Mouse (Mus musculus): Measurements from ENCODE around the gene Tekt4.
A peak's percentile ranks its signal among the peaks of the same experiment; 100 is the strongest.

The Tekt4 gene

DNA sequence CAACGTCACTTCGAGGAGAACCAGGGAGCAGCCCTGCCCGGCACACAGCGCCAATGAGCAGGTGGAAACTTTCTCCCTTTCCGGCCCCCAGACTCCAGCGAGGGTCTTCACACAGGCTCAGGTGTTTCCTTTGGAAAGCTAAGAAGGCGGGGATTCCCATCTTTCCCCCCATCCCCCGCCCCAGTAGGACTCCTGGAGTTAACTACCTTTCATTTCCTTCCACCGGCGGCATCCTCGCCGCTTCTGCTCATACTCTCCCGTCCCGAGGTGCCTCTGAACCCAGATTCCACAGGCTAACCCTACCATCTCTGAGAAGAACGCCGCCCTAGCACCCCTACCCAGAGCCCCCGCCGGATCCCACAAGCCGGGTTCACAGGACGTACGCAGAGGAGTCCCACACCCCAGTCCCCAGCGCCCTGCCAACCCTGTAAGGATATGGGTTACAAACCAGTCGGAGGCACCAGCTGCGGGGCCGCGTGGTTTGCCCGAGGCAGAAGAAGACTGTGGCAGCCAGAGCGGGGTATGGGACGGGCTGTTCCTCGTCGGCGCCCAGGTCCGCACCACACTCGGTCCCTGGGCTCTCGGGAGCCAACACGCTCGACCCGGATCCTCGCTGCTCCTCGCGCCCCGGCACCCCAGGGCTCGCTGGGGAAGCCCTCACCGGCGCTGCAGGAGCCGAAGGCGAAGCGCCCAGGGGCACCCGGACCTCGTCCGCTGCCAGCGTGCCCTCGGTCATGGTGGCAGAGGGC, 21.8 kb upstream of the Tekt4 start:
- DNase-seq (ENCODE audit: low spot score): no peak

DNA sequence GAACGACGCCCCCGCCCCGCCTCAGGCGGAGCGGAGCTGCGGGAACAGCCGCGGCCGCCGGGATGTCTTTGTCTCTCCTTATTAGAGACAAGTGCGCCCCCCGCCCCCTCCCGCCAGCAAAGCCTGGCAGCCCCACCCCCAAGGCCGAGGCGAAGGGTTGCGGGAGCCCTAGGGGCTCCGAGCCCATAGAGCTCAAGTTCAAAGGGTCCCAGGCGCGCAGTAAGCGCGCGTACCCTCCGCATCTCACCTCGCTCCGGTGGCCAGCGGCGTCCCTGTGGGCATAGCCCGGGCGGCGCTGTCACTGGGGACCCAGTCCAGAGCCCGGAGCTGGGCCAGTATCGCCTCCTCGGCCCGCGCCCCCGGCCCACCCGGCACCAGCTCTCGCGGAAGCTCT, 21.2 kb upstream of the Tekt4 start:
- no peak for DNase-seq (ENCODE audit: low spot score)

DNA sequence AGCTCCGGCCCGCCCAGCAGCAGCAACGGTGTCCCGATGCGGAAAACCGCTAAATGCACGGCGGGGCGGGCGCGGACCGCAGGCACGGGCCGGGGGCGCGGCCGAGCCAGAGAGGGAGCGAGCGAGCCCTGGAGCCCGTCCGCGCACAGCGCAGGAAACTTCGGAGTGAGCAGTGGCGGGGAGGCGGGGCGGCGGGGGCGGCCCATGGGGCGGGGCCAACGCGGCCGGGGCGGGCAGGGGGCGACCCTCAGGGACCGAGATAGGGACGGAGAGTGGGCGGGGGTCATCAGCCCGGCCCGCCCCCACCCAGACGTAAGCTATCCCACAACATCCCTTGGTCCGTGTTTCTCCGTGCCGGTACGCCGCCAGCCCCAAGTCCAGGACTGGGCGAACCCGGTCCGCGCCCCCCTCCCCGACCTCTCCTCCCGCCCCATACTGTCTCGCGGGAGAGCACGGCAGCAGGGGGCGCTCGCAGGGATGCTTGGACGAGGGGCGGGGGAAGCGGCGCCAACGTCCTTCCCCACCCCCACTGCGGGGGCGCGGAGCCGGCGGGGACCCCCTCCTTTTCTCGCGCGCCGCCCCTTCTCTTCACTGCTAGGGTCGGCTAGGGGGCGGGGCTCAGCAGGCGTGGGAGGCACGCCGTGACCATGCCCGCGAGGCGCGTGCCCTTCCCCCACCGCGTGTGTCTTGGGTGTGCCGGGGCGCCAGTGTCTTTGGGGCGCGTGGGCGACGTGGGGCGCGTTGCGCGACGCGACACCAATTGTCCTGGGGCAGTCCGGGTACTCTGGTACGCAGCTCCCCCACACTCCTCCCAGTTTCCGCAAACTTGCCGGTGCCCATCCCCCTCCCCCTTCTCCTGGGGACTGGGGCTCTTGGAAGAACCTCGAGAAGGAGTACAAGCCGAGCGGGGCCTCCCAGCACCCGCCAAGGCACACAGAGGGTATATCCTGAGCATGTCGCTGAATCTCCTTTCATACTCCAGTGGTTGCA, 20.5 kb upstream of the Tekt4 start, which contains the start of gene Cacna1h:
TSS of gene Cacna1h (minus strand) at position 167 of the 990 bp plus-strand sequence.
- no peak for DNase-seq (ENCODE audit: low spot score)

DNA sequence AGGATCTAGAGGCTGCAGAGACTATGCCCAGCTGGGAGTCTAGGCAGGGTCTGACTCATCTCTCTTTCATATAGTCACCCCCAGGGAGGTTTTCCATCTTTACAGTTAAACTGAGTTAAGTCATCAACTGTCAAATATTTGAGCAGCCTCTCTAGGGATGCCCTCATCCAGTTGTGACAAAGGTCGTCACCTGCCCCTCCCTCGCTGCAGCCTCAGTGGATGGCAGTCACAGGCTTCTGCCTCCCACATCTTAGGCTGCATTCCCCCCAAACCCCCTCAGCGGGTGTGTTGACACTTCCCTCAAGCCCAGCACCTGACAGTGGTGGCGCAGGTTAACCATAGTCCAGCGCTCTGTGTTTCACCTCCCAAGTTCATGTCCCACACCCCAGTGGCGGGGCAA, 13.0 kb upstream of the Tekt4 start:
- no peak for DNase-seq (ENCODE audit: low spot score)

DNA sequence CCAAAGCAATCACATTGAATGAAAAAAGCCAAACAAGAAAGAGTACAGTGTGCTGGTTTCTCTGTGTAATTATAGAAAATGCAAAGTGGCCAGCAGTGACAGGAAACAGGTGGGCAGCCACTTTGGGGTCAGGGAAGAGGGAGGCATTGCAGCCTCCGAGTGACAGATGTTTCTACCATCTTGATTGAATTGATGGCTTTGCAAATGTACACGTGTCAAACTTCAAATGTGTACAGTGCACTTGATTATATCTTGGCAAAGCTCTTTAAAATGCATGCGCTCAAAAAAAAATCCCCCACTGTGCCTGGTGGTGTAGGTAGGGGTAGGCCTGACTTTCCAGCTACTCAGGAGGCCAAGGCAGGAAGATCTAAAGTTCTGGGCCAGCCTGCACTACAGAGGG, 11.5 kb upstream of the Tekt4 start:
- DNase-seq (ENCODE audit: low spot score): no peak

DNA sequence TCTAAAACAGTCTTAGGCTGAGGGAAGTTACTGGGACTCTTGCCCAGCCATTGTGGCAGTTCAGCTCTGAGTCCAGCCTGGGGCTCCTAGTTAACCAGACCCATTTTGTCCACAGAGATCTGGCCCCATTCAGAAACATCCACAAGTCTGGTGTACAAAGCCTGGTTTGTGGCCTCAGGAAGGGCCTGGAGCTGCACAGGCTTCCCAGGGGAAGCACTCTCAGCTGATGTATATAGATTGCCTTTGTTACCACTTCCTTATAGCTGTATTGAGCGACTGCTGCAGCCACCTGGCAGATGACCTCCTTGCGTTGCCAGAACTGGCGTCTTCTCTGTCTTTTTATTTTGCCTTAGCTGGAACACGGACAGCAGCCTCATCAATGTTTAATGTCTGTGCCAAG, 9.3 kb upstream of the Tekt4 start:
- no peak for DNase-seq (ENCODE audit: low spot score)

DNA sequence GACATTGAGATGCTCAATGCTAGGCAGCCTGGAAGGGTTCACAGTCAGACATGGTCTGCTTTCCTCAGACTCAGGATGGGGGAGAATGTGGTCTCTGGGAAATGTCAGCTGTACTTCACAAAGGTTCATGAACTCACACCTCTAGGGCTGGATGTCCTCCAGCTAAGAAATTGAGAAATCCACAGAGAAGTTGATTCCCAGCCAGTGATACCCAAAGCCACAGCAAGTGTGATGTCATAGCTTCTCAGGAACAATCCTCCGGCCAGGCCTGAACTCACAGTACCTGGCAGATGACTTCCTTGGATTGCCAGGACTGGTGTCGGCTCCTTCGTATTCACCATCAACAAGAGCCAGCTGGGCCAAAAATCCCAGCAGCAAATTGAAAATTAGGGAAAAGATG, 8.6 kb upstream of the Tekt4 start:
- no peak for DNase-seq (ENCODE audit: low spot score)

DNA sequence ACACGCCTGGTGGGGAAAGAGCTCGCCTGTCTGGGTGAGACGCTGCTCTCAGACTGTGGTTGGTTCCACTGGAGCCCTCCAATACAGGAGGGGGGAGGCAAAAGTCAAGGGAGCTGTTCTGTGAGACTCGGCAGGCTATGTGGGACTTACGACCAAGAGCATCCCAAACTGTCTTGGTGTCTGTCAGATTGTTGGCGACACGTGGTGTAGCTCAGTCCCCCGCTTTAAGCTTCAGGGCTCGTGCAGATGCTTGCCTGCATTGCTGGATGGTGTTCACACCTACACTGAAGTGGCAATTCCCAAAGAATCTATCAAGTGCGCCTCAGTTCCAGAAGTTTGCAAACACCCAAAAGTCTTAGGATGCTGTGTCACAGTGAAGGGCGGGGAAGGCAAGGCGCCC, 6.5 kb upstream of the Tekt4 start:
- DNase-seq (ENCODE audit: low spot score): no peak

DNA sequence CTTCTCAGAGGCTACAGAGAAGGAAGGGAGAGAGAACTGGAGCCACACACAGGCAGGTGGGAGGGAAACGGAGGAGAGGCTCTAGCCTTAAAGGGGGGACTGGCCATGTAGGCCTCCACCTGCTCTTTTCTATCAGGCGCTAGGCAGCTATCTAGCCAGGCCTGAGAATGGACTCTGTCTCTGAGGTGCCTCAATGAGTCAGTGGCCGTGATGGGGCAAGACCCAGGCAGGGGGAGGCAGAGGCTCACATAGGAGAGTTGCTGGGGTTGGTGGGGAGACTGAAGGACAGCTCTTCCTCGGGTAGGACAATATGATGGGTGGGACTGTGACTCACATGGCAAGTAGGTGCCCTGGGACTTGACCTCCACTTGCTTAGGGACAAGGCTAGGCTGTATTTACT, 4.1 kb upstream of the Tekt4 start:
- no peak for DNase-seq (ENCODE audit: low spot score)

DNA sequence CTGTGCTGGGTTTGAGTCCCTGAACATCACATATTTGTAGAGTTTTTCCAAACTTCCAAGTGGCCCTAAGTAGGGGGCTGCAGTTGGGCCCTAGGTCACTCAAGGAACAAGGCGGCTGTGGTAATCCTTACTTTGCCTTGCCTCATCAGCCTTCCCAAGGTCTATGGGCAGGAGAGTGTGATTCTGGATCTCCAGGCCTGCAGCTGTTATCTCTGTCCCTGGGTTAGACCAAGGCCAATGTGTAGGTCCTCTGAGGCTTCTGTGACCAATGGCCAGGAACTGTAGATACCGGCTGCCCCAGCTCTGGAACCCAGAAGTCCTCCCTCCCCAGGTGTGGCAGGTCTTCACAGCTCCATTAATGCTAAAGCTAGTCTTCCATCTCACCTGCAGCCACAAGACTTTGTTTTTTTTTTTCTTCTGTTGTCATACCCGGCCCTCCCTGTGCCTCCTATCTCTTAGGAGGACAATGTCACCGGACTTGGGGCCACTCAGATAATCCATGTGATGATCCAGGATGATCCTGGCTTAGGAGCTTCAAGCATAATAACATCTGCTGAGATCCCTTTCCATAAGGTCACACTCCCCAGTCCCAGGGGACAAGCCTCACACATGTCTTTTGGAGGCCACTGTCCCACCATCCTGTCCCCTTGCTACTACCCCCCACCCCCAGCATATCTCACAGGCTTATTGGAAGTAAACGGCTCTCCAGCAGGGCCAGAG, 2.0 kb upstream of the Tekt4 start:
- DNase-seq (ENCODE audit: low spot score): no peak

DNA sequence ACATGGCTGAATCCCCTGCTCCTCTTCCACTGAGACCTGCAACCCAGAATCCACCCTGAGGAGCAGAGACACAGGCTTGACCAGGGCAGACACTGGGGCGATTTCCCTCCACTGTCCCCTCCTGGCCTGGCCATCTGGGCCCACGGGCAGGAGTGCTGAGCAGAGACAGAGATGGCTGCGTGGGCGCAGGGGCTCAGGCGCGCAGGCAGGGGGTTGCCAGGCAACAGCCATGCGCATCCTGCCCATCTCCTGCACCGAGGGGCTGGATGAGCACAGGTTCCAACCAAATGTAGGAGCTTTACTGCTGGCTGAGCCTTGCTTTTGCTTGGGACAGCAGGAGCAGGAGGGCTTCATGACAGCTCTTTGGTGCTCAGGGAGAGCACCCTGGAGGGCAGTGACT, 2.1 kb downstream of the Tekt4 start:
- DNase-seq (ENCODE audit: low spot score): no peak

DNA sequence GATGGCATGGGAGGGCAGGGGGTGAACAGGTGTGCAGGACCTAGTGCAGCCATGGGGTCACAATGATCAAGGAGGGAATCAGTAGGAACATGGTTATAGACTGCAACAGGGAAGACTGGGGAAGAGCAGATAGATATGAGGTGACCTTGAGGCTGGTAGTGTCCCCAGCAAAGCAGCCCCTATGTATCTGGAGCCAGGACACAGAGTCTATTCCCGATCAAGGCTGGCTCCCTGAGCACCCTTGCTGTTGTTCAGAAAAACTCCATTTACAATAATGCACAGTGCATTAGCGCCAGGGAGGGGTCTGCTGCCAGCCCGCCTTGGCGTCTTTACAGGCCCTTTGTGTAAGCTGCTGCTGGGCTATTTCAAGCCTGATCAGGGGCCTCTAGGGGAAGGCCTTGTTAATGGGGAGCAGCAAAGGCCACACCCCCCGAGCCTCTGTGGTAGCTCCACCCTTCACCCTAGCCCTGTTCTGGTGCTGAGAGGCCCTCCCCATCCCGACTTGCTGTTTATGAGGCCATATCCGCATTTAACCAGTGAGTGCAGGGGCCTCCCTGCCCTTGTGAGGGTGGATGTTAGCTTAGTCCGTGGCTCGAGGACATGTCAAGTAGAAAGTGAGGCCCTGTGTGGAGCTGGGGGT, 7.9 kb downstream of the Tekt4 start:
- no peak for DNase-seq (ENCODE audit: low spot score)

DNA sequence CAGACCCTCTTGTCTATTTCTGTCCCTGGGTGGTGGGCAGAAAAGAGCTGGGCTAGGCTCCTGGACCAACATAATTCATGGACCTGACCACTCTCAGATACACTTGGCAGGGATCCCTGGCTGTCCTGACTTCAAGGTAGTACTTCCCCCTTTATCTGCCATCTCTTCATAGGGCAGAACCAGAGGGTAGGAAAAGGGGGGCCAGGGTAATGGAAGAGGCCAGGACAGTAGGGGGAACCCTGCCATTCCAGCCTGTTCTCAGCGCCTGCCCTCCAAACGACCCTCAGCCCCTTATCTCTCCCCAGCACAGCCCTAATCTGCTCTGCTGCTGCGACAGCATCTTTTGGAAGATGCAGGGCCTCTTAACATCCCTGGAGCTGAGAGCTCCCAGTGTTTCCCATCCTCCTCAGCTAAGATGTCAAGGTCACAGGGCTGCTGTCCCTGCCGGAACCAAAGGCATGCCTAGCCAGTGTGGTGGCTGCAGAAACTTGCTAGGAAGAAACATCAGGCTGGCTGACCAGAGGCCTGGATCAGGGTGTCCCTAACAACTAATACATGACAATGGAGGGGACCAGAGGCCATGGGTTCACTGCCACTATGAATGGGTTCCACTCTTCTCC, 9.0 kb downstream of the Tekt4 start:
- no peak for DNase-seq (ENCODE audit: low spot score)

DNA sequence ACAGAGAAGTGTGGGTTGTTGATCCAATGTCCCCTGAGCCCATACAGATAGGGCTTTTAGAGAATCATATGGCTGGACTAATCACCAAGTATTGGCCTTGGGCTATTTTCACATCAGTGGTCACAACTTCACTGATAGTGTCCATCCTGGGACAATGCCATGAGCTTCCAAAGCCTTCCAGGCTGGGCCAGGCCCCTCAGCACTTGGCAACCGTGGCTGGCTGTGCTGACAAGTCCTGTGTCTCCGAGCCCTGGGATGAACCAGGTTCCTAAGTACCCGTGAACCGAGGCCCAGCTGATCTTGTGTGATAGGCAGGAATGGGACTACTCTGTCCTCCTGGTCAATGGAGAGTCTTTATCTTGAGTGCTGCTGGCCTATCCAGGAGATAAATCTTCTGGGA, 9.7 kb downstream of the Tekt4 start:
- DNase-seq (ENCODE audit: low spot score): no peak

DNA sequence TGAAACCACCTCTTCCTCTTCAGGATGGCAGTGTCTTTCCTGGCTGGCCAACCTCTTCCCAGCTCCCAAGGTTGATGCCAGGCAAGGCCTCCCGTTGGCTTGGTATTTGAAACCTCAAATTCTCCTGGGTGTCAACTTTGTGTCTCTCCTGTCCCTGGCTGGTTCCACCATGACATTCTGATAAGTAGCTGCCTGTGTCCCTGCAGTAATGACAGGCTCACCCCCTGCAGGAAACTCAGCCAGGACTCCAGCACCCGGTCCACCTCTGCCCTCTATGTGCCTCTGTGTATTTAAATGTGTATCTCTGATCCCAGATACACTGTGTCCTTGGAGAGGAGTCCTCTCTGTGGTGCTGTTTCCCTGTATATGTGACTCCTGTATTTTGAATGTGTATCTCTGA, 11.8 kb downstream of the Tekt4 start:
- no peak for DNase-seq (ENCODE audit: low spot score)

DNA sequence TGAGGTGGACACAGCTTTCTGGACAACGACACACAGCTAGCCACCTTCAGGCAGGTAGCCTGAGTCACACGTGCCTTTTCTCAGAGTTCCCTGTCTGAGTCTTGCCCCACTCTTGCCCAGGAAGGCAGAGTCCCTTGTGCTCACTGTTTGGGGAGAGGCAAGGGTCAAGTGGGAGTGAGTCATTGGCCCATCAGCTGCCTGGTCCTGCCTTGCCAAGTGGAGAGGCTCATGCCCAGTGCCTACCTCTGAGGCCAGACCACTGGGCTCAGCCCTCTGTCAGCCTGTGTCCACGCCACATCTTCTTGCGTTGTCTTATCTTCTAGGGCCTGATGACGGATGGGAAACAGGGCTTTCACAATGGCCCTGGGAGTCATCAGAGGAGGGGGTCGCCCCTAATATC, 13.4 kb downstream of the Tekt4 start:
- DNase-seq (ENCODE audit: low spot score): no peak

DNA sequence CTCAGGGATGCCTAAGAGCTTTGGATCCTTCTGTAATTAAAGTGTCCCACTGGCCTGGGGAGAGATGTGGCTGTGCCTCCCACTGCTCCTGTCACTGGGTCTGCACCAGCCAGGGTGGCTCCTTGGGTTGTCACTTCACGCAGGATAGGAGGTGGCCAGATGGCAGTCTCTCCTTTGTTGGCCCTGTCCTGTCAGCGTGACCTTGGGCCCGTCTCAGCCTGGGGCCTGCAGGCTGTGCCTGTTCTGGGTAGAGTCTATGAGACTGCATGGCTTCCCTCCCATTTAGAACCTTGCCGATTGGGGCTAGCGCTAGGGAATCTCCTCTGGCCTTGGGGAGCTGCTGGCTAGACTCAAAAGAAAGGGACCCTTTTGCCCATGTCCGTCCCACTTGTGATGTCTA, 13.9 kb downstream of the Tekt4 start:
- no peak for DNase-seq (ENCODE audit: low spot score)

DNA sequence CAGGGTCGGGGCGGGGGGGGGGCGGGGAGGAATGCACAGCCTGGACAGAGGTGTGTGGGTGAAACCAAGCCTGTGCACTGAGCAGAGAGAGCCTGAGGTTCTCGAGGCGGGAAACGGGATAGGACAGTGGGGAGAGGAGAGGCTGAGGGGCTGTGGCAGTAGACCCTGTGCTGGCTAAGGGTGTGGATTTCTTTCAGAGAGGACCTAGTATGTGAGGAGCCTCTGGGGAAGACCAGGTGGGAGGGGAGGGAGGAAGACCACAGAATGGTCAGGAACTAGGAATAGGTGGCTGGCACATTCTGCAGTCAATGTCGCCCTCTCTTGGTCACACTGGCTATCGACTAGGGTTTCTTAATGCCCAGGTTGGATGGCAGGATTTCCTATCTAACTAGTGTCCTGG, 15.4 kb downstream of the Tekt4 start:
- DNase-seq (ENCODE audit: low spot score): peak; percentile 42

DNA sequence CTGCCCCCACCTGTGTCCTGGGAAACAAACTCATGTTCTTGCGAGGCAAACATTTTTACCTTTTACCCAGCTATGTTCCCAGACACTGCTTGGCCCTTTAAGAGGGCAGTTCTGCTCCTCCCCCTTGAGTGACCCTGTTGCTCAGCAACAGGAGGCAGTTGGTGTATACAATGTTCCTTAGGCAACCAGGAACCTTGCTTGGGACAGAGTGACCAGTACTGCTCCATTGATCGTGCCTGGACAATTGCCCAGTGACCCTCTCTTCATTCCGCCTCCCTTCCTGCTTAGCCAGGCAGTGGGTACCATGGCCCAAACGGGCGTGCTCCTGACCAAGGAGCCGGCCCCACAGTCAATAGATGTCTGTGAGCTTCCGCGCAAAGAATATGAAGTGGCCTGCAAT, 17.0 kb downstream of the Tekt4 start:
- DNase-seq (ENCODE audit: low spot score): peak; percentile 72

DNA sequence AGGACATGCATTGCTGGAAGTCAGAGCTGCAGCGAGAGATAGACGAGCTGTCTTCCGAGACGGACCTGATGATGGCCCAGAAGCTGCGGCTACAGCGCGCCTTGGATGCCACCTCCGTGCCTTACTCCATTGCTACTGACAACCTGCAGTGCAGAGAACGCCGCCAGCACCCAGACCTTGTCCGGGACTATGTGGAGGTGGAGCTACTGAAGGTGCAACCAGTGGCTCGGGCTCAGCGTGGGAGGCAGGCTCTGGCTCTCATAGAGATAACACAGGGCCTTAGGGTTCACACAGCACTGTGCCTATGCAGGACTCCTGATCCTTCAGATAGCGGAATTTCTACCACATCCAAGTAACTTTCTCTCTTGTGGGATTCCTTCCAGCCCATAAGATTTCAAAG, 17.6 kb downstream of the Tekt4 start:
- peak; percentile 10 for DNase-seq (ENCODE audit: low spot score)

DNA sequence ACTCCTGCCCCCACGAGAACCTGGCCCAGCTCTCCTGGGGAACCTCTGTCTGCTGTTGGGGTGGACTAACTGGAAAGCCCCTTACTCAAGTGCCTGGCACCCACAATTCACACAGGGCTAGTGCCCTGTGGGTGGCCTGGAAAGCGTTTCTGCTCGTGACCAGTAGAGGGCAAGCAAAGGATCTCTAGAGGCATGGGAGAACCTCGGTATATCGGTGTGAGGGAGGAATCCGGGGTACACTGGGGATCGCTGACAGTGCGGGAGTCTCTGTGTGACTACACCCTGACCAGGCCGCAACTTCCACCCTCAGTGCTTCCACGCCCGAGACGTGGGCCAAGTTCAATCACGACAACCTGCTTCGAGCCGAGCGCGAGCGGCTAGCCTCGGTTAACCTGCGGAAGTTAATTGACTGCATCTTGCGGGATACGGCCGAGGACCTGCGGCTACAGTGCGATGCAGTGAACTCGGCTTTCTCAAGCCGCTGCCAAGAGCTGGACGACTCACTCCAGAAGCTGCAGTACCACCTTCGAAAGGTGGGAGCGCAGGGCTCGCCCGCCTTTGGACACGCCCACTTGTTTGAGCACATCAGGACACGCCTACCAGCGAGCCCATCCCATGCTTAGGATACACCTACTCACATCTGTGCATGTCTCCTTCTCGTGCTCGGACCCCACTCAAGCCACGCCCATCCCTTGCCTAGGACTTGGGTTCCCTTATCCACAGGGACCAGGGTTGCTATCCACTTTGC, 20.1 kb downstream of the Tekt4 start:
- peak; percentile 62 for DNase-seq (ENCODE audit: low spot score)

Data from lung, postnatal 25 days (tissue).